Mouse (Mus musculus): ENCODE measurements around the gene Pygb.

GRCm38 (mm10) chr2:150844798-150845197 lies 58.3 kb downstream of the Pygb start:
- TF ChIP-seq JUND (conservative IDR thresholded peaks at IDR 0.05; ENCODE audit: low read depth, low read length) (no peak), POLR2A (IDR thresholded peaks at IDR 0.05; ENCODE audit: low read depth, low read length) (no peak), MXI1 (IDR thresholded peaks at IDR 0.05; ENCODE audit: low read depth, low read length) (no peak), MYC (IDR thresholded peaks at IDR 0.05; ENCODE audit: low read depth, low read length) (no peak), EP300 (IDR thresholded peaks at IDR 0.05; ENCODE audit: low read length) (no peak)
